Mouse (Mus musculus) CD8-positive naive resting alpha-beta T cell, adult 2 months (primary cell): Measurements from ENCODE around the gene Gm45234.
A peak's percentile ranks its signal among the peaks of the same experiment; 100 is the strongest.

Source experiments
- DNase-seq, 2 experiments: peaks; one replicate each; pipeline ENCODE4 v3.0.0; 2022; ENCODE audit warnings: low read depth in 2 of 2, low spot score in 2 of 2

The Gm45234 gene

GRCm38 (mm10) chr6:124767920-124768703, 12.3 kb upstream of the Gm45234 start:
- DNase-seq: no peak

GRCm38 (mm10) chr6:124767536-124767919, 11.7 kb upstream of the Gm45234 start:
- no peak for DNase-seq

GRCm38 (mm10) chr6:124765951-124766350, 10.1 kb upstream of the Gm45234 start:
- no peak for DNase-seq

- peak; percentile 88 to 92 for DNase-seq
Observed at GRCm38 (mm10) chr6:124759259-124759658, 3.4 kb upstream of the Gm45234 start.

DNA sequence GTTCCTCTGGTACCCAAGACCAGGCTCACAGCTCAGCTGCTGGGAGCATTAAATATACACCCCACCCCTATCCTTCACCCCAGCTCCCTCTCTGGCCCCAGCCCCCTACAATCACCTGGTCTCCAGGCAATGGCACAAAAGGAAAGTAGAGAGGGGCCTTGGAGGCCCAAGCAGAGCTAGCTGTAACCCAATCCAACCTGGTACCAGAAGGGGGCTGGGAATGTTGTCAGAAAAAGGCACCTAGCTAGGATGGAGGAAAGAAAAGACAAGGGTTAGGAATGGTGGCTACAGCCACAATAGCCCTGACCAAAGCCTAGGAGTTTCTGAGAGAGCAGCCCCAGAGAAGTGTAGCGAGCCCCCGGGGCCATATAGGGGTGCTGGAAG, 3.0 kb upstream of the Gm45234 start:
- no peak for DNase-seq

GRCm38 (mm10) chr6:124757909-124758848, 2.4 kb upstream of the Gm45234 start:
- DNase-seq: no peak

DNA sequence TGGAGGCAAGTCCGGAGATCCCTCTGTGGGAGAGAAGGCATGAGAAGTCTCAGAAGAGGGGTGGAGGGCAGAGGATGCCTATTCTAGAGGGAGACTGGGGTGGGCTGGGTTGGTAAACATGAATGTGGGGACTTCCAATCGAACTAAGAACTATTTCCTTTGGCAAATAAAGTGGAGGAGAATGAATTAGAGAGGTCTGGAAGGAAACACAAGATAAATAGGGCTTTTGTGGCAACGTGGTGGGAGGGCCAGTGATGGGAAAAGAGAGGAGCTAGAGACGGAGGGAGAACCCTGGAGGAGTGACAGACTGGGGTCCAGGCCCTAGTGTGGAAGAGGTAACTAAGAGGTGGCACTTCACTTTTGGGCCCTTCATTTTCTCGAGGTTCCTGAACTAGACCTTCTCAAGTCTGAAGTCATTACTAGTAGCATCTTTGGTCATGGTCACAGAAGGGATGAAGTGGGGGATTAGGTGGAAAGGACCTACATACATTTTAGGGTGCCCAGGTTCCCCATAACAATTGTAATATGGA, 1.6 kb upstream of the Gm45234 start:
- no peak for DNase-seq

GRCm38 (mm10) chr6:124756652-124757350, 980 bp upstream of the Gm45234 start:
- DNase-seq: peak in 1 of 2 experiments; percentile 25

GRCm38 (mm10) chr6:124755306-124755705, 515 bp downstream of the Gm45234 start:
- no peak for DNase-seq

DNA sequence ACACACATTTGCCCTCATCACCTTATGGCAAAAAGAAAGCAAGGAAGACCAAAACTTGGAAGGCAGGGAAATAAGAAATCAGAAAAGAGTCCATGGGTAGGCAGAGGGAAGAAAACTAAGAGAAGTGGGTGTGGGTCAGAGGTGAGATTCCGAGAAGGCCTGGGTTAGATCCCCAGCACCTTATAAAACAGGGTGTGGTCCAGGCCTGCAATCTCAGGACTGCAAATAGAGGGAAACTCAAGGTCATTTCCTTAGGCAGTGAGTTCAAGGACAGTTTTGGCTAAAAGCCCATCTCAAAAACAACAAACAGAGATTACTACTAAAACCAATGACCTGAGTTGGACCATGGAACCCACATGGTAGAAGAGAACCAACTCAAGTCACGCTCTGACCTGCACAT, 2.0 kb downstream of the Gm45234 start:
- no peak for DNase-seq

DNA sequence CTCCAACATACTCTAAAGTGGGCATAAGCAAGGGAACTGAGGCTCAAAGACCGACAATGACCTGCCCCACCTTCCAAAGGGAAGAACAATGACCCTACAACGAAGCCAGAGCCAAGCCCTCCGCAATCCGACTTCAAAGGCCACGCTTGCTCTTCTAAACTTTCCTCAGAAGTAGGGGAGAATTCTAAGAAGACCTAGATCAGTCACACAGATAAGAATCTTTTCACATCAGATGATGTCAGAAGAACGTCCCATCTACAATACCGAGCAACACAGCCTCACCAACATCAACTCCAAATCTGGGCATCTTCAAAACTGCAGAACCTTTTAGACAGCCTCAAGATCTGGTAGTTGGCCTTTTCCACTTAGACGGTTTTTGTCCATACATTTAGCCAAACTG, 5.4 kb downstream of the Gm45234 start:
- peak; percentile 51 to 66 for DNase-seq

GRCm38 (mm10) chr6:124746654-124747632, 8.9 kb downstream of the Gm45234 start:
- no peak for DNase-seq

GRCm38 (mm10) chr6:124746296-124746605, 9.6 kb downstream of the Gm45234 start:
- no peak for DNase-seq

DNA sequence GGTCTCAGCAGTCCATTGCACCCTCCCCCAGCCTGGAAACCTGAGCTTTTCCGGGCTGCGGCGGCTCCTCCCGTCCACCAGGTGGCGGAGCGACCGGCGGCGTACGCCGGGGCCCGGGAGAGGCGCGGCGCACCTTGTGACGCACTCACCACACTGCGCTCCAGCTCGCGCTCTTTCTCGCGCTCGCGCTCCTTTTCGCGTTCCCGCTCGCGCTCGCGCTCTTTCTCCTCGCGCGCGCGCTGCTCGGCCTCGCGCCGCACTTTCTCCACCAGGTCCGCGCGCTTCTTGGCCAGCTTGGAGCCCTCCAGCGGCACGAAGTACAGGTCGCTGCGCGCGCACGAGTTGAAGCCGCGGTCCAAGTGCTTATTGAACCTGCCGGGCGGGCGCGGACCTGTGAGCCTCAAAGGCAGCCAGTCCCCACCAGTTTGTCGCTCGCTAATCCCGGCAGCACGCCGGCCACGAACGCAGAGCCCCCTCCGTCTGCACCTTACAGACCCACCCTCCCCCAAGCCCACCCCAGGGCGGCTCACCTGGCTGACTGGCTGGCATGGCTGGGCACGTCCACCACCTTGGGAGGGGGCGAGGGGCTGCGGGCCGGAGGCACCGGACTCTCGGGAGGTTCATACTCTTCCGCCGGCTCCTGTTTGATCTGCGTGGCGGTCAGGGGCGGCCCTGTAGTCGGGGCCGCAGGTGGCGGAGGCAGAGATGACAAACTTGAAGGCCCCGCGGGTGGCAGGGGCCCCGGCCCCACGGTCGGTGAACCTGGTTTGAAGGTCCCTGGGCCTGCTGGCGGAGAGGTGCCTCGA, 10.1 kb downstream of the Gm45234 start:
- DNase-seq: peak; percentile 88 to 91

DNA sequence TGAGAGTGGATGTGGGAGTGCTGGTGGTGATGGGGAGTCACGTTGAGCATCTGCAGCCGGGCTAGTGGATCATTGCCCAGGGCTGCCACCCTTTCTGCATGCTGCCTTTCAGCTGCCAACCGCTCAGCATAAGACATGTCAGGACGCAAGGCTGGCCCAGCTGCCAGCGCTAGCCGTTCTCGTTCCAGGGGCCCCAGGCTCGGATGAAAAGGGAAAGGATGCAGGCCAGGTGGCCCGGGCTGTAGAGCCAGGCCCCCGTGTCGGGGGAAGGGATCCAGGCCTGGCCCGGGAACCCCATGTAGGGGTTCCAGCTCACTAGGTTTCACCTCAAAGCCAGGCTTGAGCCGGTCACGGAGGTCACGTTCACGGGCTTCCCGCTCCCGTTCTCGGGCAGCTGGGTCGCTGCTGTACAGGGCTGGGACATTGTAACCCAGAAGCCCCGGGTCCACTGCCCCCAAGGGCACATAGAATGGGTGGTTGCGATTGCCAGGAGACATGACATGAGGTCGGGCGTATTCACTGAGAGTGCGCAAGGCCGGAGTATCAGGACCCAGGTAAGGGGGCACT, 11.0 kb downstream of the Gm45234 start:
- no peak for DNase-seq

DNA sequence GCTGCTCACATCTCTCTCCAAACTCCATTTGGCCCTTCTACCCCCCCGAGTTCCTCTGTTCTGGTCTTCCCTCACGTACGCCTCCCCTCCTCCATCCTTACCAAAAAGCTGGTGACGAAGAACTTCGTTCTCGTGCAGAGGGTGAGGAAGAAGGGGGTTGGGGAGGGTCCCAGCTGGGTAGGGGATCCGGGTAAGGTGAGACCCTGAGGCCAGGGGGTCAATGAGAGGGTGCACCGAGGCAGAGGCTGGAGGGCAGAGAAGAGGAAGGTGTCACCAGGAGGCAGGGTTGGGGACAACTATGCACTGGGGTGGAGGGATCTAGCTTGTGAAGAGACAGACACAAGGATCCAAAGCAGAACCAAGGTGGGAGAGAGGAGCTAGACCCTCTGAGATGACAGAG, 12.2 kb downstream of the Gm45234 start:
- no peak for DNase-seq

GRCm38 (mm10) chr6:124742839-124743514, 12.8 kb downstream of the Gm45234 start:
- no peak for DNase-seq

GRCm38 (mm10) chr6:124741842-124742241, 14.0 kb downstream of the Gm45234 start:
- no peak for DNase-seq
